Mouse (Mus musculus) left cerebral cortex, adult 18-20 months (tissue): ENCODE measurements around the gene Kank3. TPM values are rescaled to one million over a fixed set of nuclear protein-coding genes. Genes with fewer than 3 reads are reported as not detected.
"Not testable (repeated sequence)": the region's sequence is repeated elsewhere in the genome, so short reads cannot be mapped to it uniquely, and the experiment has no call there.

ENCODE experiments used
- DNase-seq, 2 experiments: peaks; one replicate each; pipeline ENCODE4 v3.0.0; 2021 to 2022; ENCODE audit warnings: low spot score in 2 of 2, mixed read lengths in 1 of 2
- total RNA-seq, 2 experiments: library from RNA; stranded (reverse); gene quantifications; 2 replicates each; pipeline ENCODE4 v1.2.3; 2021

The Kank3 gene
- total RNA-seq, 2 experiments from 2014 or later = 27.5 to 32.7 TPM

- DNase-seq = no peak
Measured at GRCm38 (mm10) chr17:33804745-33805144, 5.6 kb upstream of the Kank3 start.

- DNase-seq = no peak
Measured at GRCm38 (mm10) chr17:33807181-33807888, 3.0 kb upstream of the Kank3 start.

GRCm38 (mm10) chr17:33808192-33808591 is 2.1 kb upstream of the Kank3 start:
- no peak for DNase-seq

GRCm38 (mm10) chr17:33811142-33811516 is 810 bp downstream of the Kank3 start:
- DNase-seq = no peak

GRCm38 (mm10) chr17:33812475-33812874 is 2.2 kb downstream of the Kank3 start:
- no peak for DNase-seq

- no peak for DNase-seq
Measured at GRCm38 (mm10) chr17:33812990-33813389, 2.7 kb downstream of the Kank3 start.

GRCm38 (mm10) chr17:33815399-33815798 is 5.1 kb downstream of the Kank3 start:
- no peak for DNase-seq

GRCm38 (mm10) chr17:33816612-33817011 is 6.3 kb downstream of the Kank3 start:
- DNase-seq = no peak

GRCm38 (mm10) chr17:33817184-33817968 is 7.1 kb downstream of the Kank3 start:
- DNase-seq = peak; percentile 85 to 94

GRCm38 (mm10) chr17:33817969-33818643 is 7.8 kb downstream of the Kank3 start:
- DNase-seq = no peak

GRCm38 (mm10) chr17:33822436-33822959 is 12.2 kb downstream of the Kank3 start:
- no peak for DNase-seq

- not testable (repeated sequence) for DNase-seq
Measured at GRCm38 (mm10) chr17:33823171-33823570, 12.9 kb downstream of the Kank3 start.

GRCm38 (mm10) chr17:33824084-33824996 is 14.0 kb downstream of the Kank3 start, which contains the start of the genes Rps28 and Ndufa7:
Rps28 (minus strand) TSS chr17:33824562.
Ndufa7 (plus strand) TSS chr17:33824572.
- DNase-seq = peak; percentile 98

GRCm38 (mm10) chr17:33824997-33825330 is 14.6 kb downstream of the Kank3 start:
- not testable (repeated sequence) for DNase-seq

- no peak for DNase-seq
Measured at GRCm38 (mm10) chr17:33825462-33825861, 15.1 kb downstream of the Kank3 start.

GRCm38 (mm10) chr17:33826850-33827249 is 16.5 kb downstream of the Kank3 start:
- peak; percentile 64 to 66 for DNase-seq

- no peak for DNase-seq
Measured at GRCm38 (mm10) chr17:33828892-33829291, 18.6 kb downstream of the Kank3 start.

GRCm38 (mm10) chr17:33829561-33829960 is 19.2 kb downstream of the Kank3 start:
- no peak for DNase-seq

- DNase-seq = peak; percentile 92 to 94
Measured at GRCm38 (mm10) chr17:33842966-33843795, 32.9 kb downstream of the Kank3 start, which contains the start of gene Cd320. Cd320 (plus strand) TSS chr17:33843091.

- DNase-seq = no peak
Measured at GRCm38 (mm10) chr17:33844196-33844595, 33.9 kb downstream of the Kank3 start.
